Mouse (Mus musculus) forebrain, embryonic 16.5 days (tissue): ENCODE measurements around the gene Peg3. TPM values are rescaled to one million over a fixed set of nuclear protein-coding genes. Genes with fewer than 3 reads are reported as not detected.

Experiments
- ATAC-seq: fragments of 200-750 bp; cut with Nextera tagmentation; 2 replicates; pipeline ENCODE4 v1.8.0; 2017; ENCODE audit warnings: mild to moderate bottlenecking, moderate library complexity
- H3K27ac ChIP-seq: fragments of 300-500 bp; sonication (generic); 2 replicates; pipeline ENCODE4 v1.5.1; 2014; ENCODE audit warnings: low read length, control low read depth
- H3K27me3 ChIP-seq: fragments of 300-500 bp; sonication (generic); replicated peaks from 2 replicates; pipeline ENCODE4 v1.6.1; 2014; ENCODE audit warnings: low read length; ENCODE audit not compliant: control insufficient read depth, insufficient read depth
- H3K36me3 ChIP-seq: fragments of 300-500 bp; sonication (generic); 2 replicates; pipeline ENCODE4 v1.6.1; 2014; ENCODE audit not compliant: control insufficient read depth, insufficient read depth
- H3K4me1 ChIP-seq: fragments of 300-500 bp; sonication (generic); replicated peaks from 2 replicates; pipeline ENCODE4 v1.6.1; 2014; ENCODE audit warnings: low read length; ENCODE audit not compliant: control insufficient read depth, insufficient read depth
- H3K4me2 ChIP-seq: fragments of 300-500 bp; sonication (generic); 2 replicates; pipeline ENCODE4 v1.6.1; 2014; ENCODE audit warnings: mild to moderate bottlenecking, low read length, control low read depth
- H3K4me3 ChIP-seq: fragments of 300-500 bp; sonication (generic); replicated peaks from 2 replicates; pipeline ENCODE4 v1.5.1; 2014; ENCODE audit warnings: mild to moderate bottlenecking, low read length, control low read depth
- H3K9ac ChIP-seq: fragments of 300-500 bp; sonication (generic); replicated peaks from 2 replicates; pipeline ENCODE4 v1.6.1; 2014; ENCODE audit warnings: low read depth, low read length, control low read depth
- H3K9me3 ChIP-seq: fragments of 300-500 bp; sonication (generic); 2 replicates; pipeline ENCODE4 v1.6.1; 2016; ENCODE audit warnings: low read length; ENCODE audit not compliant: control insufficient read depth
- WGBS: fragments of 180-500 bp; shearing (Covaris S2); extraction: QIAGEN DNeasy Blood & Tissue Kit; methylation state at CpG from one replicate; pipeline ENCODE4 v1.1.7; 2014; 5-methylcytosine and 5-hydroxymethylcytosine counted together
- polyA plus RNA-seq: library from polyadenylated mRNA; unstranded; fragments of >200 nt; fragmentation: Nextera tagmentation; extraction: Ambion mirVana; gene quantifications from 2 replicates; pipeline ENCODE4 v1.2.1, GENCODE M21; 2015

The Peg3 gene
- polyA plus RNA-seq, 1 experiment from 2014 or later = 66.5 TPM

DNA sequence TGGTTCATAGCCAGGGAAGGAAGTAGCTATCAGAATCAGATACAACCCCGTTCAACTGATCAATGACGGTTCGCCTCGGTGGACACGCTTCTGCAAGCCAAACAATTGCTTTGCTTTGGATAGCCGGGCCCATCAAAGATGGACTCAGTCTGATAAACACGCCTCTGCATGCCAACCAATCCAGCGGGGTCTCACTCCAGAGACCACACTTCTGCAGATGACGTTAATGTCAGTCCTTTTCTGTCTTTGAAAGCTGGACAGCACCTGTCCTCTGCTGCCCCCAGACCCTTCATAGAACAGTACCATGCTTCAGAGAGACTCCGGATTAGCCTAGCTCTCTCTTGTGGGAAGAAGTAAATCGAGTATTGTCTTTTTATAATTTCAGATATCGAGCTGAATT lies 29.5 kb upstream of the Peg3 start:
- H3K27ac ChIP-seq = no peak overlapping the region
- no peaks in the 10 kb centered on the region for H3K36me3 ChIP-seq
- H3K9me3 ChIP-seq = no peaks in the 10 kb centered on the region
- H3K4me2 ChIP-seq = no peak overlapping the region
- no peak overlapping the region for H3K4me3 ChIP-seq
- H3K27me3 ChIP-seq = no peaks in the 10 kb centered on the region
- no peaks in the 10 kb centered on the region for H3K4me1 ChIP-seq
- no peak for ATAC-seq
- WGBS = 74% methylated on average over 12 of the region's 12 CpGs
- no peak overlapping the region for H3K9ac ChIP-seq

DNA sequence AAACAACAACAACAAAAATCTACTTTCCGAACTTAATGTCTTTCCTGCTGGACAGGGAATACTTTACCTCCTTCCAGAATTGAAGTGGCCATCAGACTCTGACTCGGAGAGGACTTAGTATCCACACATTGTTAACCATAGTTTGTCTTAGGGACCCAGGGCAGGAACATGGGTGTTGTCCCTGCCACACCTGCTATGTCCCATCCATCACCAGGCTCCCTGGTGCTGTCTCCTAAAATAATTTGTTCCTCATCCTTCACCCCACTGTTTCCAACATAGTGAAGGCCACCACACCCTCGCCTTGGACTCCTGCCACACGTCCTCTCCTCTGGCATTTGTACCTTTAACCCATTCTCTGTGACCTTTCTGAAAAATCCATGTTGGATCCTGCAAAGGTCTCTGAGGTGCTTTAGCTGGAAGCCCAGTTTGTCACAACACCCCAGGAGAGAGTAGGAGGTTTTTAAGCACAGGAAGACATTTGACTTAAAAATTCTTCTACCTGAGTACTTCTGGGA lies 26.6 kb upstream of the Peg3 start:
- Histone ChIP-seq H3K4me2 (no peak overlapping the region), H3K27ac (no peak overlapping the region), H3K4me1 (no peaks in the 10 kb centered on the region), H3K9me3 (no peaks in the 10 kb centered on the region), H3K36me3 (no peaks in the 10 kb centered on the region), H3K27me3 (no peaks in the 10 kb centered on the region), H3K4me3 (no peak overlapping the region), H3K9ac (no peak overlapping the region)
- 81% methylated on average over 4 of the region's 4 CpGs for WGBS
- no peak for ATAC-seq

DNA sequence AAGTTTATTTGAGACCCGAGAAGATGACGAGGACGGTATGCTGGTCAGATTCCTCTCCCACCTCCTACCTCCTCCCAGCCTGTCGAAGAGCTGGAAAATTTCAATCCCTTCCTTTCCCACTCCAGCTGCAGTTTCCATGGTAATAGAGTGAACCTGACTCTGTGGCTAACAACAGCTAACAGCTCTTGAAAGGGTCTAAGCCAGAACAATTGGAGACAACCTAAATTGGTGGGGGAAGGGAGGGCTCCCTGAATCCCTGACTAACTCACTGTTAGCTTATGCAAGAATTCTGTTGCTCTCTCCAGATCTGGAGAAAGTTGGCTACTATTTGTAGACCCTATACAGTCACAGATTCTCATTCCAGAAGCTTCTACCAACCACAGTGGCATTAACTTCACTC lies 23.2 kb upstream of the Peg3 start:
- Histone ChIP-seq H3K4me1 (peaks cover 2% of the 10 kb centered on the region; the same call in 1 of the 2 replicates), H3K36me3 (no peaks in the 10 kb centered on the region), H3K4me3 (no peak overlapping the region), H3K9ac (no peak overlapping the region), H3K27me3 (no peaks in the 10 kb centered on the region), H3K9me3 (no peaks in the 10 kb centered on the region), H3K4me2 (no peak overlapping the region), H3K27ac (no peak overlapping the region)
- ATAC-seq = peak; percentile 84
- WGBS = 11% methylated on average over 4 of the region's 4 CpGs

DNA sequence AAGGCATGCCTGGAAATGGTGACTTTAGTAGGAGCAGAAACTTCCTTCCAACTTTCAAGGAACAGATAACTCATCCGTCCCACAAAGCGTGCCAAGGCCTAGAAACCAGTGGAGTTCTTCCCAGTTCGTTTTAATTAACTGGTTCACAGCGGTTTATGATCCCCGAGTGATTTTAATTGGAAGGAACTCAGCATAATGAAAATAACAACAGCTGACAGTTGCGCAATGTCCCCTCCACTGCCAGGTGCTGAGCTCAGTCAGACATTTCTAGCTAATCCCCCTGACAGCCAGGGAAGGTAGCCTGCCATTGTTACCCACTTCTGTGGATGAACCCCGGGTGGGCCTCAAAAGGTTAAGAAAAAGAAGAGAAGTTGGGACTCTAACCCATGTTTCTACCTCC lies 19.0 kb upstream of the Peg3 start:
- Histone ChIP-seq H3K4me1 (peaks cover 2% of the 10 kb centered on the region; the same call in 1 of the 2 replicates), H3K27me3 (no peaks in the 10 kb centered on the region), H3K27ac (no peak overlapping the region), H3K4me2 (no peak overlapping the region), H3K36me3 (no peaks in the 10 kb centered on the region), H3K4me3 (no peak overlapping the region), H3K9ac (no peak overlapping the region), H3K9me3 (no peaks in the 10 kb centered on the region)
- WGBS = 21% methylated on average over 7 of the region's 7 CpGs
- no peak for ATAC-seq

DNA sequence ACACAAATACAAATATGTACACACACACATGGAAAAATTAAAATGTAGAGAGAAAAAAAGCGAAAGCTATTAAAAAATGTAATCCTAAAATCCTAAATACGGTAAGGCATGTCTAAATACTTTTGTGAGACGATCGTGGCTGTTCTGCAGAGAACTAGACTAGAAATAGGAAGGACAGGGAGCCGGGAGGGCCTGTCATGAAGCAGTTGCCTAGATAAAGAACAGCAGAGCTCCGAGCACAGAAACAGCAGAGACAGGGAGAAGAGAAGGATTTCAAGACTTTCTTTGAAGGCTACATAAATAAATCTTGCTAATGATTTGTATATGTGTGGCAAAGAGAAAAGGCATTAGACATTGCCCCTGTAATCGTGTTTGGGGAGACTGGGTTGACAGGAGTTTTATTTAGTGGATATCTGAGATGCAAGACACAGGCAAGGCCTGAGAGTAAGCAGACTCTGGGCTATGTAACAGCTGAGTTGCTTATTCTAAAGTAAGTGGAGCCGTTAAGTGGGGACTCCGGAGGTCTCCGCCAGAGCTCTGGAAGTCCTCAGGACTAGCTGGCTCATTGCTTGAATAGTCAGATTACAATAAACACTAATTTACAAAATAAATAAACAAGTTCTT lies 14.2 kb upstream of the Peg3 start:
- H3K4me2 ChIP-seq = no peak overlapping the region
- no peaks in the 10 kb centered on the region for H3K36me3 ChIP-seq
- WGBS = 77% methylated on average over 10 of the region's 10 CpGs
- no peak overlapping the region for H3K27ac ChIP-seq
- H3K9me3 ChIP-seq = no peaks in the 10 kb centered on the region
- H3K27me3 ChIP-seq = no peaks in the 10 kb centered on the region
- no peak overlapping the region for H3K4me3 ChIP-seq
- H3K4me1 ChIP-seq = peaks cover 2% of the 10 kb centered on the region; the same call in 1 of the 2 replicates
- no peak overlapping the region for H3K9ac ChIP-seq
- no peak for ATAC-seq

DNA sequence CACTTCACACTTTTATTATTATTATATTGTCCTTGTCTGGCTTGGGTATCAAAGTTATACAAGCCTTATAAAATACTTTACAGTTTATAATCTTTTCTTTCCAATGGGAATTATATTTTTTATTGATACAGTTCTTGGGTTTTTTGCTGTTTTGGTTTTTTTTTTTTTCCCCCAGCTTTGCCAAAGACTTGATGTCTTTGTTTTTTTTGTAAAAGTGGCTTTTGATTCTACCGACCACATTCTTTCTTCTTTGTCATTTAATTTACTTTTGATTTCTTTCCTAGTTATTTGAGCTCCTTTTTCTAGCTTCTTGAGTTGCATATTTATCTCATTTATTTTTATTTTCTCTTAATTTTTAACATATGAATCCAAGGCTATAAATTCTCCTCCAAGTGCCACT lies 5.8 kb upstream of the Peg3 start:
- H3K4me2 ChIP-seq = no peak overlapping the region
- no peaks in the 10 kb centered on the region for H3K9me3 ChIP-seq
- no peak overlapping the region for H3K4me3 ChIP-seq
- 62% methylated on average over 1 of the region's 1 CpGs for WGBS
- ATAC-seq = no peak
- H3K27ac ChIP-seq = no peak overlapping the region
- no peaks in the 10 kb centered on the region for H3K27me3 ChIP-seq
- H3K9ac ChIP-seq = no peak overlapping the region
- H3K36me3 ChIP-seq = no peaks in the 10 kb centered on the region
- no peaks in the 10 kb centered on the region for H3K4me1 ChIP-seq

DNA sequence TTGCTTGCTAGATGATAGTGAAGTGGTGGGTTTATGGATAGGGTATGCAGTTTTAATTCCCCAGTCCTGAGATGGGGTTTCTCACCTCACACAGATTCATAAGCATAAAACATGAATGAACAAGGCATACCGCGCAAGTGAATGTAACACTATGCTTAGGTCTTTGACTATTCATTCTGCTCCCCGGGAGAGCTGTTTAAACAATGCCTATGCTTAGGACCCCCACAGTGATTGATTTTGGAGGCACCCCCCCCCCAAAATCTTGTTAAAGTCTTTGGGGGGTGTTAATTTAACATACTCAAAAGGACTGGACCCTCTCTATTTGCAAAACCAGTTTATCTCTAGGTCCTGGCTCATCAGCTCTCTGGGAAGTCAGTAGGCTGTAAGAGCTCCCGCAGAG lies 1.7 kb upstream of the Peg3 start:
- peak overlapping the region; percentile 37; the same call in 1 of the 2 replicates for H3K27ac ChIP-seq
- no peaks in the 10 kb centered on the region for H3K4me1 ChIP-seq
- peaks cover 22% of the 10 kb centered on the region for H3K9me3 ChIP-seq
- peak overlapping the region; percentile 61 for H3K4me3 ChIP-seq
- 45% methylated on average over 4 of the region's 4 CpGs for WGBS
- H3K9ac ChIP-seq = peak overlapping the region; percentile 31
- H3K36me3 ChIP-seq = no peaks in the 10 kb centered on the region
- no peak for ATAC-seq
- H3K27me3 ChIP-seq = no peaks in the 10 kb centered on the region
- H3K4me2 ChIP-seq = peak overlapping the region; percentile 53

DNA sequence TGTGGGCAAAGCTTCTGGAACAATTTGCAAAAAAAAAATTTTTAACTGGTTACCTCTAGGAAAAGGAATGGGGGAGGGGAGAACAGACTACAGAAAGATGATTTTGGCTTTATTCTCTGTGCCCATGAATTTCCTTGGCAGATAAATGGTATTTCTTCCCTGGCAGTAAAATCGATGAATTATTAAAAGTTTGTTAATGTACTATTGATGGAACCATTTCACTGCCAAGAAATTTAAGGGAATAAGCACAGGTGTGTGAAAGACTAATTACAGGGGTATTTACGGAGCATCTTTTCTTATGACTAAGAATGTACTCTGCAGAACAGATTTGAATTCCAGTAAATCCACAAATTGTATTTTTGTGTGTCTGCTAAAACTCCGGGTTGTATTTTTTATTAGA lies 1.1 kb upstream of the Peg3 start:
- Histone ChIP-seq H3K27ac (no peak overlapping the region), H3K36me3 (no peaks in the 10 kb centered on the region), H3K4me2 (peak overlapping the region; percentile 53), H3K4me1 (no peaks in the 10 kb centered on the region), H3K9me3 (peaks cover 22% of the 10 kb centered on the region), H3K27me3 (no peaks in the 10 kb centered on the region), H3K9ac (peak overlapping the region; percentile 31), H3K4me3 (peak overlapping the region; percentile 61)
- WGBS = 53% methylated on average over 3 of the region's 3 CpGs
- ATAC-seq = no peak

DNA sequence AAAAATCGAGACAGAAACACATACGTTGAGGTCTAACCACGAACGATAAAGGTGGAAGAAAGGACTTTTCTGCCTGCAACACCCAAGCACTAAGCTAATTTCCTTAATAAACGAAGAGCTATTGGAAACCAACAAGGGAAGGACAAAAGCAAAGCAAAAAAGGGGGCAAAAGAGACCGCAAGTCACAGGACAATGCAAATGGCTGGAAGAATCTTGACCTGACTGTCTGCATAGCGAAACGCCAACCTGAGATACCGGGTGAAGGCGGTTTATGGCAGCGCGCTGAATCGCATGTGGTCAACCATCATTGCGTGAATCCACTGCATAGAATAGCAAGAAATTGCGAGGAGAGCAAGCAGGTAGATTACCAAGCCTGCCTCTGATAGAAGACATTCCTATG lies 570 bp upstream of the Peg3 start:
- WGBS = 50% methylated on average over 15 of the region's 15 CpGs
- H3K4me2 ChIP-seq = peak overlapping the region; percentile 53
- peak overlapping the region; percentile 61 for H3K4me3 ChIP-seq
- peak overlapping the region; percentile 64 for H3K27ac ChIP-seq
- H3K27me3 ChIP-seq = no peaks in the 10 kb centered on the region
- peaks cover 22% of the 10 kb centered on the region for H3K9me3 ChIP-seq
- H3K9ac ChIP-seq = peak overlapping the region; percentile 47
- H3K36me3 ChIP-seq = no peaks in the 10 kb centered on the region
- ATAC-seq = no peak
- H3K4me1 ChIP-seq = no peaks in the 10 kb centered on the region
